Mouse (Mus musculus) ES-E14 (cell line): ENCODE results near the gene Idnk.

ENCODE experiments used
- CHD2 ChIP-seq: IDR thresholded peaks from 2 replicates; pipeline ENCODE4 v1.6.1; 2014; ENCODE audit warnings: mild to moderate bottlenecking, low read depth, low read length, inconsistent platforms
- HCFC1 ChIP-seq: IDR thresholded peaks from 2 replicates; pipeline ENCODE4 v1.6.1; 2012; ENCODE audit warnings: low read length, inconsistent platforms, borderline replicate concordance; ENCODE audit not compliant: insufficient read depth
- MAFK ChIP-seq: IDR thresholded peaks from 2 replicates; pipeline ENCODE4 v1.6.1; 2014; ENCODE audit warnings: mild to moderate bottlenecking, low read depth, low read length, inconsistent platforms; ENCODE audit not compliant: insufficient read depth
- ZC3H11A ChIP-seq: IDR thresholded peaks from 2 replicates; pipeline ENCODE4 v1.6.1; 2012; ENCODE audit warnings: low read depth, mild to moderate bottlenecking, inconsistent platforms, low read length, borderline replicate concordance
- ZNF384 ChIP-seq: IDR thresholded peaks from 2 replicates; pipeline ENCODE4 v1.6.1; 2012; ENCODE audit warnings: low read depth, low read length, inconsistent platforms

GRCm38 (mm10) chr13:58197981-58198640, 40.7 kb downstream of the Idnk start:
- TF ChIP-seq CHD2 (no peak), ZNF384 (no peak), MAFK (no peak), ZC3H11A (no peak), HCFC1 (no peak)
